Mouse (Mus musculus) adrenal gland, adult (tissue): ENCODE results near the gene Anks1b.

Source experiments
- DNase-seq, 2 experiments: peaks; one replicate each; pipeline ENCODE4 v3.0.0; 2022 to 2023; ENCODE audit warnings: low spot score in 1 of 2; ENCODE audit not compliant: inconsistent age in 2 of 2

The Anks1b gene

DNA sequence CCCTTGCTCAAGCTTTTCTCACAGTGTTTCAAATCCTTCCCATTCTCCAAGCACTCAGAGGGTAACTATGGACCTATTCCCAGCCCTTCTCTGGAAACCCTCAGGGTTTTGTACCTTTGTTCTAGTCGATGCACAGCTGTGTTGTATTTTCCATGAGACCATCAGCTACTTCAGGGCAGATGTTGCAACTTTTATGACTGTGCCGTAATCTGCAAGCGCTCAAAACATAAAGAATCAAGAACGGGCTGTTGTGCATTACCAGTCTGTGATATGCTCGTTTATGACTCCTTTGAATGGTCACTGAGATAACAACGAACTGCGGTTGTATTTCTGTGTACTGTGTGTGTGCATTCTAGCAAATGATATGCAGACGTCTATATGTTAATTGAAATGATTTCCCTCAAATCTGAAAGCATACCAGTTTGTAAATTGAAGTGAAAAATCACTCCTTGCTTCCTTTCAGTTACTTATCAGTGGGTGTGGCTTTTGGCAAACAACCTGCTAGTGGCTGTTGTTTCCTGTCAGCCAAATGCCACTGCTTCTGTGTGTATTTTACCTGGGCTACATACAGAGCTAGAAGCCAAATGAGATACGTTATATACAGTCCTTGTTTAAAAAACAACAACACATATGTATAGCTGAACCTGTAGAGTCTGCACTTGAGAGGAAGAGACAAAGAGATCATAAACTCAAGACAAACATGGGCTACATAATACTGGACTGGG, 966.5 kb downstream of the Anks1b start:
- no peak for DNase-seq

DNA sequence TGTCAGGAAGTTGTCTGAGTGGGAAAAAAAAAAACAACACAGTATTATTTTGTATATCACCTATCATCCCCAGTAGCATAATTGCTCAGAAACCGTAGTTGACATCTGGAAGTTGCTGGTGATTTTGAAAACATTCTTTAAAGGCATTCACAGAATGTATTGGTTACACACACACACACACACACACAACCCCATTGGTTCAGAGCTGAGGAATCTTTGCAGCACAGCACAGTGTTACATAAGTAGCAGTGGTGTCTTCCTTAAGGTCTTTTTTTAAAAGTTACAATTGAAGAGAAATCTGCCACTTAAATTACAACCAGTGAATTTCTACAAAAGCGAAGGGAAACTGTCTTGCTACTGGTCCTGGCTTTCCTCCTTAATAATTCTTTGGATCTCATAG, 969.1 kb downstream of the Anks1b start:
- no peak for DNase-seq

- DNase-seq, result no peak
These were observed 977.8 kb downstream of the Anks1b start for GRCm38 (mm10) chr10:90851077-90851476.

DNA sequence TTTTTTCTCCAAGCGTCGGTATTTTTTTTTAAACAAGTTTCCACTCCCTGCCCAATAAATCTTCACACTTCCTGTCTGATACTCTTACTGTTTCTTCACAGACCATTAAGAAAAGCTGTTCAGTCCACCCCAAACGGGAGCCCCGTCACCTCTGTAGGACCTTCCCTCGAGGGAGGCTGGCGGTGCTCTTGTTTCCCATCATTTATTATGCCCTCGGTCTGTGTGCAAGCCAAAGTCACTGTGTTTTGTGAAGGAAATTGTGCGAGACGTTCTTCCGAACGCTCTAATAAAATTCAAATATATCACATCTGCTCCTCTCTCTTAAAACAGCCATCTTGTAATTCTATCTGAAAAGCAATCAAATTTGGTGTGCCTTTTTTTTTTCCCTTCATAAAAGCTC, 978.7 kb downstream of the Anks1b start:
- no peak for DNase-seq

GRCm38 (mm10) chr10:90852432-90852831, 979.1 kb downstream of the Anks1b start:
- DNase-seq, result no peak

GRCm38 (mm10) chr10:90856668-90857067, 983.4 kb downstream of the Anks1b start:
- no peak for DNase-seq

DNA sequence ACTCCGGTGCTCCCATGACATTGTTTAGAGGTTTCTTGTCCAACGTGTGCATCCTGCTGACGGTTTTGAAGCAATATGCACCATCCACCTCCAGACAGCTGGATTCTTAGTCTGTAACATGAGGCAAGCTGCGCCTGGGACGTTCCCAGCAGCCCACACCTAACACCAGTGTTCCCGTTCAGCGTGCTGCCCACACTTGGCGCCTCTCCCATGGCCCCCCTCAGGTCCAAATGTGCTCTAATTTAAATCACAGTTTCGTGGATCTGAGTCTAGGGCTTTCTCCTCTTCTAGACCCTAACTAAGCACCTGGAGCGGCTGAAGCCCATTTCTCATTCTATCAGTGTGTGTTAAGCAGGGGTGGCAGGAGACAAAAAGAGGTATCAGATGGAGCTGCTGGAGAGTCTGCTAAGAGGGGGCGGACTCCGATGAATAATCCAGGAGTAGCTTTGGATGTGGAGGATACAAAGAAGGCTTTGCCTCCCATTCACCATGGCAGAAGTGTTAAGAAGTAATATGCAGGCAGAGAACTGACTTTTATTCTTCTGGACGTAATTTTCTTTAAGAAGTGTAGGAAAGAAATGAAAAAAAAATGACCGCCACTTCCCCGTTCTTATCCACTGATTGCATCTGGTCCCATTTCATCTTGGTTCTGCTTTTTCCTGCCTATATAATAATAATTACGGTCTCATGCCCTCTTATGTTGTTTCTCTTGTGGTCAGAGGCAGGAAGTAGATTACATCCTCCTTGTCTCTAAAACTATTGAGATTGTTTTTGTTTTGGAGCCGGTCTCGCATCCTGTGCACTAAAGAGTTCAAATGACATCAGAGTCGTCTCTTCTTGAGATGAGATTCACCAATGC, 986.6 kb downstream of the Anks1b start:
- DNase-seq, result no peak

GRCm38 (mm10) chr10:90863881-90864598, 990.7 kb downstream of the Anks1b start:
- no peak for DNase-seq

DNA sequence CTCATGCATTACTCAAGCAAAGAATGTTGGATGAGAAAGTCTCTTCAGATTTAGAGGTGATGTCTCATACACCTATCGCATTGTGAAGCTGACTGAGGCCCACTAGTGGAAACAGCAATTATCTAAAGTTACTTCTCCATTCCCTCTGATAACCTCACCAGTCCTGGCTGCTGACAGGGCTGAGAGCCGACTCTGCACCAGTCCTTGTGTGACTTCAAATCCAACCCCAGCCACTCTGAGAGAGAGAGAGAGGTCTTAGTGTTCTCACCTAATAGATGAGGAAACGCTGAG, 991.2 kb downstream of the Anks1b start:
- no peak for DNase-seq

DNA sequence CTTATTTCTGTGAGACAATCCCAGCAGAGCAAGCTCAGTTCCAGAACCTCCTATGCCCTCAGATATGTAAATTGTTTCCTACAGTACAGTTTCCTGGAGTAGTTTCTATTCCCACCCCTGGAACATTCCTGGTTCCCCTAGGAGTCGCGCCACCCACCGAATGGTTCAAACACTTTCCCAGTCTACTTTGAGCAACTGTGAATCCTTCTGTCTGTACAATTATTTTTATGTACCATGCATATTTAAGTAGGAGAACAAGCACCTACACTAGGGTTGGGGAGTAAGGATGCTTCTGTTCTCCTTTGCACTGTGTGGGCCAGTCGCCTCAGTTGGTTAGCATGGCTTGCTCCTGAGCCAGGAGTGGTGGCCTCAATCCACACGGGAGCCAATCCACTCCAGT, 999.9 kb downstream of the Anks1b start:
- DNase-seq, result no peak

DNA sequence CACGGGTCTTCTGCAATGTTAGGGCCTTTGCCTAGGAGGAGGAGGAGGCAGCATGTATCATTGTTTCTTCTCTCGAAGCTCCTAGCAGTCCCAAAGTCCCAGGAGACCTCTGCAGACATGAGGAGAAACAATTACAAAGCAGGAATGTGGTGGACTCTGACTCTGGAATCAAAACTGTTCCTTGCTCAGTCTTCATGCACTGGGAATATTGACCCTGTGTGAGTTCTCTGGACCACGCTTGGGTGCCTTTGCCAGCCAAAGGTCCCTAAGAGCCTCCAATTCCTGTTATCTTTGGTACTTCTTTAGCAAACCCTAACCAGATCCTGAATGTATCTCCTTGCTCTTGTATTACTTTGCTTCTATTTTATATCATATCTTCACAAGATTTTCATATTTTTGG, 1000.9 kb downstream of the Anks1b start:
- no peak for DNase-seq

DNA sequence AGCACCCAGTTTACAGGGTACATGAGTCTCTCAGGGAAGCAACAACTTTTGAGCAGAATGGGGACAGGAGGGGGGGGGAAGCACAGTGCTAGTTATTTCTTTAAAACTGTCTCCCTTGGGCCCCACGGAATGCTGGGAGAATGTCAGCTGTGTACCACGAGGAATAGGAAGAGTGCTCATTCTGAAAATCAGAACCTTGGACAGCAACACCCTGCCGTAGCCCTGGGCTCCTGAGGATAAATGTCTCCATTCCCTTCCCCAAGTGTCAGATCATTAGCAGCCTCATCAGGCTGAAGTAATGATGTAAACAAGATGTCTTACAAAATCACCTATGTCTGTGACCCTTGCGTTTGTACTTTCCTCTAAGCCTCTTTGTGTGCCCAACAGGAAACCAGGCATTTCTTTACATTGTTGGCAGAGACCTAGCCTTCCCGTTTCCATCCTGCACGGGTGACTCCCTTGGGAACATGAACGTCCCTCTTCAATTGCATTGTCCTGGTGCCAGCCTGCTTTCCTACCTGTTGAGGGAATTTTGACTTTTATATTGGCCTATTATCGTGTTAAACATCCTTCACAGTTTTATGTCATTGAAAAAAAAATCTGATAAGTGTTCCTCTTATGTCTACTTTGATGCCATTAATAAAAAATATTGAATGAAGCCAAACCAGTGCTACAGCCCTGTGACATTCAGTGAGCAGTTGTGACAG, 1007.7 kb downstream of the Anks1b start:
- DNase-seq, result peak; percentile 4 to 40

DNA sequence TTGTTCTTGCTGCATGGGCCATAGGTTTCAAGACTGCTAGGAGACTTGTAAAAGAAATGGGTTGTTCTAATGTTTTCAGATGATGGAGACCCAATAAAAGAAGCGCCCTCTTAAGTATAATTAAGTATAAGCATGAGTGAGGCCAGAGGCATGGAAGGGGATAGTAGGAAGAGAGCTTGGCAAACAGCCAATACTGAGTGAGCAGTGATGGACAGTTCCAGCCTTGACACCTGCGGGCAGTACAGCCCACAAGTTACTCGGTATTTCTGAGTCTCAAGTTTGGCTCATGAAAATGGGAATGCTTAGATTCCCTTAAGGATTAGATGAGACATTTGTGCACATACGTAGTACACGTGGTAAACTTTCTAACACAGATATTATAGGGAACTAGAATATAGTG, 1016.3 kb downstream of the Anks1b start:
- DNase-seq, result no peak

DNA sequence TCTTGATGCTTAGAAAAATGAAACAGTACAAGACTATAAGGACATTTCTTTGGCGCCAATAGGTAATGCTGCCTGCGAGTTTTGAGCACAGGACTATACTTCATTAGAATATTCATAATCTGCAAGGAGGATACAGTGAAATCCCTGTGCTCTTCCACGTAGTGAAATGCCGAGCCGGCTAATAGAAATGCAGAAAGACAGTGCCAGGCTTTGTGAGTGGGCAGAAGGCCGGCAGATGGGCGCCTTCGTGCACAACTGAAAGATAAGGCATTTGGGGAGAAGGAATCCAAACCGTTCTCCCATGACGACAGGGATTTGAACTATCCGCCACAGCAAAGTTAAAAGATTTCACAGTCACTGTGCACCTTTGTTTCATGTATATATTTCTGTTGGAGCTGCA, 1019.4 kb downstream of the Anks1b start:
- no peak for DNase-seq

- no peak for DNase-seq
These were observed 1024.6 kb downstream of the Anks1b start for GRCm38 (mm10) chr10:90897894-90898293.

GRCm38 (mm10) chr10:90904185-90904584, 1030.9 kb downstream of the Anks1b start:
- DNase-seq, result no peak

GRCm38 (mm10) chr10:90907381-90907780, 1034.1 kb downstream of the Anks1b start:
- no peak for DNase-seq

GRCm38 (mm10) chr10:90923476-90923875, 1050.2 kb downstream of the Anks1b start:
- no peak for DNase-seq

DNA sequence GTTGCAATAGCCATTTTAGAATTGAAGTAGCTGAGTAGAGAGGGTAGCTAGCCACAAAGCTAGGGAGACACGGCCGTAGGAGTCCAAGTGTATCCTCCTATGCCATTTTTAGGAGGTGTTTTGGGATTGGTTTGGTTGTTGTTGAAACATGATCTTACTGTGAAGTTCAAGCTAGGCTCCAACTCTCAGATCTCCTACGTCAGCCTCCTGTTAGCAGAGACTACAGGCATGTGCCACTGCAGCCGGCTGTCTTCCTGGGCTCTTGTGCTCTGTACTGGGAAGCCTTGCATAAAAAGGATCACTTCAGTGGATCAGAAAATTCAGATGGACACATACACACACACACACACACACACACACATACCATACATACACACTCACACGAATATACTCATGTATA, 1059.8 kb downstream of the Anks1b start:
- no peak for DNase-seq

- DNase-seq, result no peak
These were observed 1061.4 kb downstream of the Anks1b start for GRCm38 (mm10) chr10:90934678-90935077.

GRCm38 (mm10) chr10:90937721-90938460, 1064.6 kb downstream of the Anks1b start:
- DNase-seq, result no peak
